Mouse (Mus musculus) olfactory bulb, adult 2 months (tissue): Measurements from ENCODE around the gene Ankrd50. TPM values are rescaled to one million over a fixed set of nuclear protein-coding genes. Genes with fewer than 3 reads are reported as not detected.

Experiments
- H3K27ac ChIP-seq: fragments of 200-500 bp; 2 replicates; pipeline ENCODE4 v1.5.1; 2012; ENCODE audit warnings: low read depth, low read length; ENCODE audit not compliant: insufficient read depth
- H3K4me1 ChIP-seq: fragments of 200-500 bp; 2 replicates; pipeline ENCODE4 v1.6.1; 2012; ENCODE audit warnings: low read length; ENCODE audit not compliant: control insufficient read depth, insufficient read depth
- H3K4me3 ChIP-seq: fragments of 200-500 bp; 2 replicates; pipeline ENCODE4 v1.5.1; 2012; ENCODE audit warnings: mild to moderate bottlenecking, low read depth, low read length, moderate library complexity; ENCODE audit not compliant: insufficient read depth
- CTCF ChIP-seq: fragments of 200-500 bp; IDR thresholded peaks from 2 replicates; pipeline ENCODE4 v1.5.1; 2012; ENCODE audit warnings: low read depth, mild to moderate bottlenecking, low read length, moderate library complexity; ENCODE audit not compliant: insufficient read depth
- POLR2A ChIP-seq: fragments of 200-500 bp; IDR thresholded peaks from 2 replicates; pipeline ENCODE4 v1.6.1; 2012; ENCODE audit warnings: mild to moderate bottlenecking, low read depth, low read length, moderate library complexity; ENCODE audit not compliant: insufficient read depth
- WGBS: fragments of 180-500 bp; shearing (Covaris S2); methylation state at CpG from one replicate; pipeline ENCODE4 v1.1.7; 2018; 5-methylcytosine and 5-hydroxymethylcytosine counted together
- polyA plus RNA-seq: library from polyadenylated mRNA; stranded (reverse); fragments of >200 nt; gene quantifications from 2 replicates; pipeline ENCODE4 v1.2.4, GENCODE M21; 2012; ENCODE audit warnings: low replicate concordance; ENCODE audit not compliant: missing spikeins, insufficient read depth, insufficient read length

The Ankrd50 gene
- polyA plus RNA-seq, 1 experiment, result not detected

- Histone ChIP-seq H3K27ac (0 out of 2 replicates have a peak overlapping the region, but pooled peaks have one; percentile 6), H3K4me3 (no peak overlapping the region), H3K4me1 (peaks cover 2% of the 10 kb centered on the region; the same call in 1 of the 2 replicates)
- TF ChIP-seq CTCF (no peak), POLR2A (no peak)
- 64% methylated on average over 3 of the region's 3 CpGs for WGBS
These were observed 12.2 kb upstream of the Ankrd50 start for GRCm38 (mm10) chr3:38496795-38497385.

GRCm38 (mm10) chr3:38491702-38492101 is 7.1 kb upstream of the Ankrd50 start:
- Histone ChIP-seq H3K4me1 (peaks cover 2% of the 10 kb centered on the region; the same call in 1 of the 2 replicates), H3K27ac (no peak overlapping the region), H3K4me3 (no peak overlapping the region)
- 92% methylated on average over 3 of the region's 3 CpGs for WGBS
- TF ChIP-seq CTCF (no peak), POLR2A (no peak)

- WGBS, result 81% methylated on average over 3 of the region's 3 CpGs
- TF ChIP-seq POLR2A, result no peak
- no peak for TF ChIP-seq CTCF
- Histone ChIP-seq H3K27ac (no peak overlapping the region), H3K4me3 (no peak overlapping the region), H3K4me1 (no peaks in the 10 kb centered on the region)
These were observed 6.6 kb upstream of the Ankrd50 start for GRCm38 (mm10) chr3:38491236-38491635.

GRCm38 (mm10) chr3:38490720-38491119 is 6.1 kb upstream of the Ankrd50 start:
- Histone ChIP-seq H3K27ac (no peak overlapping the region), H3K4me1 (no peaks in the 10 kb centered on the region), H3K4me3 (no peak overlapping the region)
- TF ChIP-seq CTCF (no peak), POLR2A (no peak)
- WGBS, result 85% methylated on average over 2 of the region's 2 CpGs

GRCm38 (mm10) chr3:38485107-38485545 is 482 bp upstream of the Ankrd50 start:
- TF ChIP-seq CTCF (no peak), POLR2A (peak; percentile 70)
- Histone ChIP-seq H3K4me1 (peaks cover 10% of the 10 kb centered on the region), H3K4me3 (peak overlapping the region; percentile 95), H3K27ac (peak overlapping the region; percentile 54; the same call in 1 of the 2 replicates)
- 2% methylated on average over 26 of the region's 26 CpGs for WGBS

- TF ChIP-seq CTCF, result no peak
- no peak for TF ChIP-seq POLR2A
- peak overlapping the region; percentile 37 for H3K4me3 ChIP-seq
- H3K4me1 ChIP-seq, result peaks cover 13% of the 10 kb centered on the region
- 7% methylated on average over 10 of the region's 10 CpGs for WGBS
- no peak overlapping the region for H3K27ac ChIP-seq
These were observed 1.1 kb downstream of the Ankrd50 start for GRCm38 (mm10) chr3:38483551-38483950.

GRCm38 (mm10) chr3:38482749-38483148 is 1.9 kb downstream of the Ankrd50 start:
- H3K4me3 ChIP-seq, result peak overlapping the region; percentile 53
- H3K4me1 ChIP-seq, result peaks cover 13% of the 10 kb centered on the region
- WGBS, result 13% methylated on average over 11 of the region's 11 CpGs
- TF ChIP-seq POLR2A (no peak), CTCF (no peak)
- no peak overlapping the region for H3K27ac ChIP-seq

GRCm38 (mm10) chr3:38481106-38481505 is 3.5 kb downstream of the Ankrd50 start:
- Histone ChIP-seq H3K4me3 (no peak overlapping the region), H3K4me1 (peaks cover 16% of the 10 kb centered on the region), H3K27ac (no peak overlapping the region)
- TF ChIP-seq POLR2A (no peak), CTCF (no peak)
- 62% methylated on average over 1 of the region's 1 CpGs for WGBS

GRCm38 (mm10) chr3:38477936-38478335 is 6.7 kb downstream of the Ankrd50 start:
- WGBS, result 100% methylated on average over 1 of the region's 1 CpGs
- peaks cover 24% of the 10 kb centered on the region for H3K4me1 ChIP-seq
- TF ChIP-seq CTCF, result no peak
- no peak for TF ChIP-seq POLR2A
- H3K4me3 ChIP-seq, result no peak overlapping the region
- no peak overlapping the region for H3K27ac ChIP-seq
